Mouse (Mus musculus): ENCODE measurements at regions not wholly inside any gene's neighbourhood (a gene's known extent, or its start where the extent isn't known, plus 50 kb on each side); places are given as distances from the start of the nearest gene placed in this dataset.
A peak's percentile ranks its signal among the peaks of the same experiment; 100 is the strongest.

GRCm38 (mm10) chr13:53055697-53056096 lies 74.8 kb upstream of the Nfil3 start:
- DNase-seq (ENCODE audit: low spot score), result no peak

- DNase-seq (ENCODE audit: low spot score), result no peak
Observed at GRCm38 (mm10) chr13:53053211-53053610, 72.3 kb upstream of the Nfil3 start.

- DNase-seq (ENCODE audit: low spot score), result no peak
Observed at GRCm38 (mm10) chr13:53052806-53053205, 71.9 kb upstream of the Nfil3 start.

- no peak for DNase-seq (ENCODE audit: low spot score)
Observed at GRCm38 (mm10) chr13:53052188-53052587, 71.3 kb upstream of the Nfil3 start.

GRCm38 (mm10) chr13:53051386-53051785 lies 70.5 kb upstream of the Nfil3 start:
- no peak for DNase-seq (ENCODE audit: low spot score)

- peak; percentile 28 for DNase-seq (ENCODE audit: low spot score)
Observed at GRCm38 (mm10) chr13:53049176-53049575, 68.3 kb upstream of the Nfil3 start.

GRCm38 (mm10) chr13:53033189-53033943 lies 52.5 kb upstream of the Nfil3 start:
- peak; percentile 19 for DNase-seq (ENCODE audit: low spot score)

All from urinary bladder, postnatal 25 days (tissue).